Mouse (Mus musculus) olfactory bulb, adult 2 months (tissue): ENCODE measurements around the gene Dab2.

Source experiments
- CTCF ChIP-seq: fragments of 200-500 bp; IDR thresholded peaks from 2 replicates; pipeline ENCODE4 v1.5.1; 2012; ENCODE audit warnings: low read depth, mild to moderate bottlenecking, low read length, moderate library complexity; ENCODE audit not compliant: insufficient read depth
- POLR2A ChIP-seq: fragments of 200-500 bp; IDR thresholded peaks from 2 replicates; pipeline ENCODE4 v1.6.1; 2012; ENCODE audit warnings: mild to moderate bottlenecking, low read depth, low read length, moderate library complexity; ENCODE audit not compliant: insufficient read depth

DNA sequence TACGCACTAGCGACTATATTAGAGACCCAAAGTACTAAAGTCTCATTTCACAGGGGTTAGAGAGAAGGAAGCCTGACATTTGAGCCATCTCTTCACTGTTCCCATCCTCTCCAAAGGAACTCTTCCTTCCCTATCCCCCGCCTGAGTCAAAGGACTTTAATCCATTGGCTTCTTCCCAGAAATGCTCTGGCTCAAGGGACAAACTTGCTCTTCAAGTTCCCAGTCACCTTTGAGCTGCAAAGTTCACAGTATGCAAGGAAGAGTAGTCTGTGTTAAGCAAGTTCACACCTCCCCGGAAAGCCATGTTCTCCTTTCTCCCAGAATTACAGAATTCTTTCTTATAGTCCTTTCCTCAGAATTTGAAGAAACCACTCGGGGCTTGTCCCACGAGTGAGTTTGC is 107.2 kb downstream of the Dab2 start:
- TF ChIP-seq CTCF = no peak
- no peak for TF ChIP-seq POLR2A
